Mouse (Mus musculus): ENCODE results near the gene Dnajc11. TPM values are rescaled to one million over a fixed set of nuclear protein-coding genes. Genes with fewer than 3 reads are reported as not detected.
A peak's percentile ranks its signal among the peaks of the same experiment; 100 is the strongest.

Dnajc11 gene
- polyA plus RNA-seq, 1 experiment from 2014 or later, result 71.4 TPM

DNA sequence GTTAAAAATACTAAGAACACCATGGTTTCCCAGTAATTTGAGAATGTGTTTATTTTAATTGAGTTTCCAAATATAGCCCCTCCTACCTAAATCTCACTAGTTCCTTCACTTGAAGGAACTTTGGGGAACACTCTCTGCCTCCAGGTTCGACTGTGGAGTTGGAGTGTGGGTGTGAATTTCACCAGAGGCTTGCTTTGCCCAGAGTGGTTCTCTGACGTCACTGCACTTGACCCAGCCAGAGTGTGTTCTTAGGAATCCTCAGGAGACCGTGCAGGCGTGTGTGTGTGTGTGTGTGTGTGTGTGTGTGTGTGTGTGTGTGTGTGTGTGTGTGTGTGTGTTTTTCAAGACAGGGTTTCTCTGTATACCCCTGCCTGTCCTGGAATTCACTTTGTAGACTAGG lies 67.4 kb downstream of the Dnajc11 start:
- 49% methylated on average over 4 of the region's 4 CpGs for WGBS
- no peaks in the 10 kb centered on the region for H3K9me3 ChIP-seq
- no peak for ATAC-seq (ENCODE audit: insufficient number of reproducible peaks, insufficient read depth, low FRiP score, low TSS enrichment, low read depth)
- no peak overlapping the region for H3K4me3 ChIP-seq
- H3K4me1 ChIP-seq, result peaks cover 8% of the 10 kb centered on the region
- no peak overlapping the region for H3K4me2 ChIP-seq
- no peaks in the 10 kb centered on the region for H3K27me3 ChIP-seq
- no peaks in the 10 kb centered on the region for H3K36me3 ChIP-seq
- H3K27ac ChIP-seq, result no peak overlapping the region
- no peak overlapping the region for H3K9ac ChIP-seq

DNA sequence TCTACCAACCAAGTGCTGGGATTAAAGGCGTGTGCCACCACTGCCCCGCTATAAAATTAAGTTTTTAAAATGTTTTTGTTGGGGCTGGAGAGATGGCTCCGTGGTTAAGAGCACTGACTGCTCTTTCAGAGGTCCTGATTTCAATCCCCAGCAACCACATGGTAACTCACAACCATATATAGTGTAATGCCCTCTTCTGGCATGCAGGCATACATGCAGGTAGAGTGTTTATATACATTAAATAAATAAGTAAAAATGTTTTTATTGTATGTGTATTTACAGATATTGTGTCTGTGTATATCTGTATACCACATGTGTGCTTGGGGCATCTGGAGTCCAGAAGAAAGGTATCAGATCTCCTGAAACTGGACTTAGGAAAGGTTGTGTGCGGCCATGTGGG lies 67.8 kb downstream of the Dnajc11 start:
- no peak overlapping the region for H3K4me3 ChIP-seq
- H3K27me3 ChIP-seq, result no peaks in the 10 kb centered on the region
- H3K4me1 ChIP-seq, result peaks cover 8% of the 10 kb centered on the region
- 59% methylated on average over 4 of the region's 4 CpGs for WGBS
- no peaks in the 10 kb centered on the region for H3K9me3 ChIP-seq
- ATAC-seq (ENCODE audit: insufficient number of reproducible peaks, insufficient read depth, low FRiP score, low TSS enrichment, low read depth), result no peak
- H3K4me2 ChIP-seq, result no peak overlapping the region
- H3K9ac ChIP-seq, result no peak overlapping the region
- no peak overlapping the region for H3K27ac ChIP-seq
- no peaks in the 10 kb centered on the region for H3K36me3 ChIP-seq

DNA sequence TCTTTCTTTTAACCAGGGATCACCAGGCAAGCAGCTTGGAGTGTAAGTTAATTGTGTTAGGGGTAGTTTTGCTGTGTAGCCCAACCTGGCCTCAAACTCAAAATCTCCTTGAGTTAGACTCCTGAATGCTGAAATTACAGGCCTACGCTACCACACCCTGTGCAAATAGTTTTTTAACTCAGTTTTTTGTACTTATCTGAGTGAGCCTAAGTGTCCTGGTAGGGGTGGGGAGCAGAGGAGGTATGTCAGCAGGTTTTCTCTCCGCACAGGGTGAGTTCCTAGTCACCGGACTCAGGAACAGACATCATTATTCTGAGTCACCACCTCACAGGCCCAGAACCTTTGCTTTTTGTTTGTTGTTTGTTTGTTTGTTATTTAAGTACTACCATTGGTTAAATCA lies 68.6 kb downstream of the Dnajc11 start:
- Histone ChIP-seq H3K4me2 (no peak overlapping the region), H3K27me3 (peaks cover 2% of the 10 kb centered on the region; the same call in 1 of the 2 replicates), H3K4me1 (peaks cover 10% of the 10 kb centered on the region), H3K4me3 (no peak overlapping the region), H3K36me3 (no peaks in the 10 kb centered on the region), H3K9me3 (no peaks in the 10 kb centered on the region), H3K9ac (no peak overlapping the region), H3K27ac (no peak overlapping the region)
- 93% methylated on average over 3 of the region's 3 CpGs for WGBS
- no peak for ATAC-seq (ENCODE audit: insufficient number of reproducible peaks, insufficient read depth, low FRiP score, low TSS enrichment, low read depth)

DNA sequence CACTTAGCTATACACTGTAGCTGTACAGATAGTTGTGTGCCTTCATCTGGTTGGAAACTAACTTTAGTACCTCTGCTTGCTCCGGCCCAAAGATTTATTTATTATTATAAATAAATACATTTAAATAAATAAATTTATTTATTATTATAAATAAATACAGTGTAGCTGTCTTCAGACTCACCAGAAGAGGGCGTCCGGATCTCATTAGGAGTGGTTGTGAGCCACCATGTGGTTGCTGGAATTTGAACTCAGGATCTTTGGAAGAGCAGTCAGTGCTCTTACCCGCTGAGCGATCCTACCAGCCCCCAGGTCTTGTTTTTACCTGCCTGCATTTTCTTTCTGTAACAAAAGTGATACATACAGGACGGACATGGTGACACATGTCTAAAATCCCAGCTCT lies 72.6 kb downstream of the Dnajc11 start:
- 77% methylated on average over 6 of the region's 6 CpGs for WGBS
- Histone ChIP-seq H3K27me3 (peaks cover 14% of the 10 kb centered on the region), H3K4me2 (no peak overlapping the region), H3K4me1 (peaks cover 33% of the 10 kb centered on the region), H3K27ac (no peak overlapping the region), H3K9me3 (no peaks in the 10 kb centered on the region), H3K9ac (no peak overlapping the region), H3K4me3 (no peak overlapping the region), H3K36me3 (no peaks in the 10 kb centered on the region)
- ATAC-seq (ENCODE audit: insufficient number of reproducible peaks, insufficient read depth, low FRiP score, low TSS enrichment, low read depth), result no peak

DNA sequence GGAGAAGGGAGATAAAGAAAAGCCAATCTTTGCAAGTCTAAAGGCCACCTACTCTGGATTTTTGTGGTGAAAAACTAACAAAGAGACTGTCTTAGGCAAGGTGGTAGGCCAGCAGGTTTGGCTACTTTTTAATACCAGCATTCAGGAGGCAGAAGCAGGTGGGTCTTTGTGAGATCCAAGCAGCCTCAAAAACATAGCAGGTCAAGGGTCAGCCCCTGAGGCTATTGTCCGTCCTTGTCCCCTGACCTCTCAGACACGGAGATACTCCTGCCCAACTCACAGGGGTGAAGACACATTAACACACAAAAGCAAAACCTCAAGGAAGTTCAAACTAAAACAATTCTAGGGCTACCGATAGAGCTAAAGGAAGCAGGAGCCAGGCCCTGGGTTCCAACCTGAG lies 73.3 kb downstream of the Dnajc11 start:
- Histone ChIP-seq H3K27ac (no peak overlapping the region), H3K4me3 (no peak overlapping the region), H3K36me3 (no peaks in the 10 kb centered on the region), H3K4me1 (peaks cover 40% of the 10 kb centered on the region), H3K27me3 (peaks cover 14% of the 10 kb centered on the region), H3K9me3 (no peaks in the 10 kb centered on the region), H3K4me2 (no peak overlapping the region), H3K9ac (no peak overlapping the region)
- WGBS, result 10% methylated on average over 3 of the region's 3 CpGs
- no peak for ATAC-seq (ENCODE audit: insufficient number of reproducible peaks, insufficient read depth, low FRiP score, low TSS enrichment, low read depth)

DNA sequence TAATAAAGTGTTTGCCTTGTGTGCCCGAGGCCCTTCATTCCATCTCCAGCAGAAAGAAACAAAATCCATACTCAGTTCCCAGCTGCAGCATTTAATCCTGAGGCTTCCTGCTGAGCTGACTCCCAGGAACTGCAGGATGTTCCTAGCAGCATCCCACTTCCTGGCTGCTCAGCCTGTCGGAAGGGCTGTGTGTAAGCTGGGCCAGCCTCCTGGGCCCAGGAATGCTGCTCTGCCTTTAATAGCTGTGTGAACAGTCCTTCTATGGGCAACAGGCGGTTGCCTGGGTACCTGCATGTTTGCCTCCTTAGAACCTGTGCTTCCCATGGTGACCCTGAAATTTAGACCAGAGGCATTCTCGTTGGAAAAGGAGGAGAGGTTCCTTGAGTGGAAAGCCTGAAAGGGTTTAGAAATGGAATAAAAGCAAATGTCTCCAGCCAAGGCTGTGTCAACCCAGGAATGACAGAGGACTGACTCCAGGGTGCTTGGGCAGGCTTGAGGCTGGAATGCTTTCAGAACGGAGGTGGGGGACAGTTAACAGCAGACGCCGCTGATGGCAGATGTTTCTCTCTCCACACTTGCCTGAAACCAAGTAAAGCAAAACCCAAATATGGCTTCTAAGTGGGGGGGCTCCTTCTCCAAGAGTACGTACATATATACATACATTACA lies 74.1 kb downstream of the Dnajc11 start:
- H3K27me3 ChIP-seq, result peaks cover 14% of the 10 kb centered on the region
- H3K9ac ChIP-seq, result peak overlapping the region; percentile 78
- peak overlapping the region; percentile 75 for H3K4me3 ChIP-seq
- H3K36me3 ChIP-seq, result peaks cover 7% of the 10 kb centered on the region
- peaks cover 44% of the 10 kb centered on the region for H3K4me1 ChIP-seq
- no peak for ATAC-seq (ENCODE audit: insufficient number of reproducible peaks, insufficient read depth, low FRiP score, low TSS enrichment, low read depth)
- H3K9me3 ChIP-seq, result no peaks in the 10 kb centered on the region
- H3K4me2 ChIP-seq, result peak overlapping the region; percentile 100
- 3% methylated on average over 8 of the region's 8 CpGs for WGBS
- H3K27ac ChIP-seq, result peak overlapping the region; percentile 88

DNA sequence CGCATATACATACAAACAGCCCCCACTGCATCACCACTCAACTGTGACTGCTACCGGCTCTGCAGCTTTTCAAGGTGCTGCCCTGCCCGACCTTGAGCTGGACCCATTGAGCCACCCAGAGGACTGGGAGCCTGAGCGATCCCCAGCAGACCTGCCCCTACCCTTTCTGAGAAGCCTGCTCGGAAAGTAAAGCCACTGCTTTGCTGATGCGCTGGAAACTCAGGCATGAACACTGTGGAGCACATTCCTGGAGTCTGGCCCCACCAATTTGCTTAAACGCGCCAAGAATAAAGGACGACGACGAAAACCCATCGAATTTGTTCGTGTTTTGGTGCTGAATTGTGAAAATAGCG lies 74.6 kb downstream of the Dnajc11 start:
- Histone ChIP-seq H3K4me1 (peaks cover 44% of the 10 kb centered on the region), H3K4me2 (peak overlapping the region; percentile 100), H3K9me3 (no peaks in the 10 kb centered on the region), H3K36me3 (peaks cover 12% of the 10 kb centered on the region), H3K4me3 (peak overlapping the region; percentile 75), H3K27ac (peak overlapping the region; percentile 88), H3K9ac (peak overlapping the region; percentile 78), H3K27me3 (peaks cover 14% of the 10 kb centered on the region)
- ATAC-seq (ENCODE audit: insufficient number of reproducible peaks, insufficient read depth, low FRiP score, low TSS enrichment, low read depth), result no peak
- WGBS, result under 1% methylated on average over 14 of the region's 14 CpGs

DNA sequence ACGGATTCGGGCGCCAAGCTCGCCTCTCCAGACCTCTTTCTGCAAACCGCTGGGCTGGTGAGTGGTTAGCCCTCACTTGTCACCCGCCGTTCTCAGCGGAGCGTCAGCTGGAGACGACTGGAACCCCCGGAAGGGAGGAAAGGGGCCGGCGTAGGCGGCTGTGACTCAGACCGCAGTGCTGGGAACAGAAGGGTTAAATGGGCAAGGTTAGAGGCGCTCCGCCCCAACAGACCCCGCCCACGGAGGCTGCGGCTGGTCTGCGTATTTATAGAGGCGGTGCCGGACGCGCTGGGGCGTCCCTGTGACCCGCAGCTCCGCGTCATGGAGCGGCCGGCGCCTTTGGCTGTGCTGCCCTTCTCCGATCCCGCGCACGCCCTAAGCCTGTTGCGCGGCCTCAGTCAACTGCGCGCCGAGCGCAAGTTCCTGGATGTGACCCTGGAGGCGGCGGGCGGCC lies 75.2 kb downstream of the Dnajc11 start, which contains the start of gene Klhl21:
TSS of gene Klhl21 (plus strand) at position 182 of the 454 bp plus-strand sequence.
- Histone ChIP-seq H3K9ac (peak within 1 kb of the TSS; percentile 78), H3K4me1 (peaks cover 44% of the 10 kb centered on the region), H3K9me3 (no peaks in the 10 kb centered on the region), H3K27me3 (peaks cover 14% of the 10 kb centered on the region), H3K27ac (peak within 1 kb of the TSS; percentile 88), H3K4me2 (peak within 1 kb of the TSS; percentile 100), H3K4me3 (peak within 1 kb of the TSS; percentile 75), H3K36me3 (peaks cover 17% of the 10 kb centered on the region)
- WGBS, result under 1% methylated on average over 43 of the region's 45 CpGs
- ATAC-seq (ENCODE audit: insufficient number of reproducible peaks, insufficient read depth, low FRiP score, low TSS enrichment, low read depth), result peak; percentile 83

DNA sequence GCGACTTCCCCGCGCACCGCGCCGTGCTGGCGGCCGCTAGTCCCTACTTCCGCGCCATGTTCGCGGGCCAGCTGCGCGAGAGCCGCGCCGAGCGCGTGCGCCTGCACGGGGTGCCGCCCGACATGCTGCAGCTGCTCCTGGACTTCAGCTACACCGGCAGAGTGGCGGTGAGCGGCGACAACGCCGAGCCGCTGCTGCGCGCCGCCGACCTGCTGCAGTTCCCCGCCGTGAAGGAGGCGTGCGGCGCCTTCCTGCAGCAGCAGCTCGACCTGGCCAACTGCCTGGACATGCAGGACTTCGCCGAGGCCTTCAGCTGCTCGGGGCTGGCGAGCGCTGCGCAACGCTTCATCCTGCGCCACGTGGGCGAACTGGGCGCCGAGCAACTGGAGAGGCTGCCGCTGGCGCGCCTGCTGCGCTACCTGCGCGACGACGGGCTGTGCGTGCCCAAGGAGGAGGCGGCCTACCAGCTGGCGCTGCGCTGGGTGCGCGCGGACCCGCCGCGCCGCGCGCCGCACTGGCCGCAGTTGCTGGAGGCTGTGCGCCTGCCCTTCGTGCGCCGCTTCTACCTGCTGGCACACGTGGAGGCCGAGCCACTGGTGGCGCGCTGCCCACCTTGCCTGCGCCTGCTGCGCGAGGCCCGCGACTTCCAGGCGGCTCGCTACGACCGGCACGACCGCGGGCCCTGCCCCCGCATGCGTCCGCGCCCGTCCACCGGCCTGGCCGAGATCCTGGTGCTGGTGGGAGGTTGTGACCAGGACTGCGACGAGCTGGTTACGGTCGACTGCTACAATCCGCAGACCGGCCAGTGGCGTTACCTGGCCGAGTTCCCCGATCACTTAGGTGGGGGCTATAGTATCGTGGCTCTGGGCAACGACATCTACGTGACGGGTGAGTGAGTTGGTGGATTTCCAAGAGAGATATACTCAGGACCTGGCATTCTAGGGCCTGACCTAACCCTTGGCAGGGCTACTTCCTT lies 75.9 kb downstream of the Dnajc11 start:
- Histone ChIP-seq H3K4me3 (peak overlapping the region; percentile 75), H3K4me1 (peaks cover 44% of the 10 kb centered on the region), H3K4me2 (peak overlapping the region; percentile 100), H3K9me3 (no peaks in the 10 kb centered on the region), H3K27me3 (peaks cover 14% of the 10 kb centered on the region), H3K36me3 (peaks cover 24% of the 10 kb centered on the region), H3K27ac (peak overlapping the region; percentile 88), H3K9ac (peak overlapping the region; percentile 78)
- under 1% methylated on average over 115 of the region's 115 CpGs for WGBS
- peak; percentile 48 for ATAC-seq (ENCODE audit: insufficient number of reproducible peaks, insufficient read depth, low FRiP score, low TSS enrichment, low read depth)

DNA sequence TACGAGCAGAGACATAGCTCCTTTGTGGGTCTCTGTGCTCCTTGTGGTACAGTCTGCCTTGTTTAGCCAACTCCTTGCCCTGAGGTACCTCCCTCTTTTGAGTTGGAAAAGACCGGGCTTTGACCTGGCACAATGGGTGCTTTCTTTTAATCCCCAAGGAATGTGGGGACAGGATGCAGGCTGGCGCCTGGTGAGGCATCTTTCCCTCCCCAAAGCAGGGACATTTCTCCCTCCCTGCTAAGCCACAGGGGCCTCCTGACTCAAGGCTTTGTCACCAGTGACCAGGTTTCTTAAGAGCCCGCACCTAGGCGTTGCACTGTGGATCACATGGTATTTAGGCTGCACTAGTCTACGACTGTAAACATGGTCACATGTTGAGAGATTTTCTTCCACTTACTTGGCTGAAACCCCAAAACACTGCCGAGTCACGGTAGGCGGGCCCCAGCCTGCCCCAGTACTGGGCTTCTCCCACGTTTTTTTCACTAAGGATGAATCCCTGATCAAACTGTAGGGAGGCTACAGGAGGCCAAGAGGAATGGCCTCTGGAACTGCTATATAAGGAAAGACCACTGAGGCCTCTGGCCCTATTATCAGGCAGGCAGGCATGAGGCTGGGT lies 76.7 kb downstream of the Dnajc11 start:
- peaks cover 44% of the 10 kb centered on the region for H3K4me1 ChIP-seq
- no peaks in the 10 kb centered on the region for H3K9me3 ChIP-seq
- no peak for ATAC-seq (ENCODE audit: insufficient number of reproducible peaks, insufficient read depth, low FRiP score, low TSS enrichment, low read depth)
- peaks cover 14% of the 10 kb centered on the region for H3K27me3 ChIP-seq
- H3K36me3 ChIP-seq, result peaks cover 31% of the 10 kb centered on the region
- H3K27ac ChIP-seq, result peak overlapping the region; percentile 88
- H3K9ac ChIP-seq, result peak overlapping the region; percentile 78
- 2% methylated on average over 10 of the region's 10 CpGs for WGBS
- peak overlapping the region; percentile 75 for H3K4me3 ChIP-seq
- H3K4me2 ChIP-seq, result peak overlapping the region; percentile 100

DNA sequence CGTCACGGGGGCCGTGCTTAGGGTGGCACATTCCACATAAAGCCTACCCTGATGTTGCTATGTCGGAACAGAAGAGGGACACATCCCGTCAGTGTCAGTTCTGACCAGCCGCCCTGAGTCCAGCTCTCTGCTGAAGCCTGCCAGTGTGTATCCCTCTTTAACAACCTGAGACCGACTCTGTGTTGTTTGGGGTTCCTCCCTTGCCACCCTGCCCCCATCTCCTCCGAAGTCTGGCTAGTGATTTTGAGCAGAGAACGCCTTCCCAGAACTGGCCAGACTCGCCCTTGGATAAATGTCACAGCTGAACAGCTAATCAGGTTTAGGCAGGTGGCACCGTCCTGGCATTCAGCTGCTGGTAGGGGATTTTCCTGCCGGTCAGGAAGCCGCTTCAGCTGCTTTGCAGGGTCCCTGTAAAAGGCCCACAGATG lies 77.2 kb downstream of the Dnajc11 start:
- Histone ChIP-seq H3K27ac (no peak overlapping the region; the same call in 1 of the 2 replicates), H3K9ac (peak overlapping the region; percentile 78), H3K9me3 (no peaks in the 10 kb centered on the region), H3K36me3 (peaks cover 36% of the 10 kb centered on the region), H3K4me2 (peak overlapping the region; percentile 100), H3K27me3 (peaks cover 14% of the 10 kb centered on the region), H3K4me3 (peak overlapping the region; percentile 75), H3K4me1 (peaks cover 44% of the 10 kb centered on the region)
- ATAC-seq (ENCODE audit: insufficient number of reproducible peaks, insufficient read depth, low FRiP score, low TSS enrichment, low read depth), result no peak
- WGBS, result 9% methylated on average over 13 of the region's 13 CpGs

All from embryonic facial prominence, embryonic 13.5 days (tissue).